Mouse (Mus musculus): ENCODE data around the gene Tsr3. TPM values are rescaled to one million over a fixed set of nuclear protein-coding genes. Genes with fewer than 3 reads are reported as not detected.

The Tsr3 gene
- total and polyA plus RNA-seq, 2 experiments from 2014 or later, result 24.3 to 31.2 TPM

GRCm38 (mm10) chr17:25285033-25285432 is 45.1 kb downstream of the Tsr3 start:
- Histone ChIP-seq H3K27ac (ENCODE audit: low read depth) (no peak overlapping the region), H3K4me1 (ENCODE audit: control insufficient read depth, insufficient read depth) (no peaks in the 10 kb centered on the region), H3K4me3 (ENCODE audit: low read depth, low read length) (no peak overlapping the region), H3K9me3 (replicated peaks; ENCODE audit: control insufficient read depth, low read length) (0 out of 2 replicates have a peak, but pooled peaks cover 5% of the 10 kb centered on the region), H3K27me3 (ENCODE audit: control insufficient read depth, insufficient read depth, low read length) (no peaks in the 10 kb centered on the region), H3K4me2 (ENCODE audit: low read depth, low read length) (no peak overlapping the region), H3K36me3 (replicated peaks; ENCODE audit: control insufficient read depth, insufficient read depth, low read length) (no peaks in the 10 kb centered on the region), H3K9ac (replicated peaks; ENCODE audit: low read depth, low read length) (no peak overlapping the region)
- TF ChIP-seq CTCF (IDR thresholded peaks at IDR 0.05; ENCODE audit: low read depth), result peak; percentile 94
- TF ChIP-seq EP300 (IDR thresholded peaks at IDR 0.05; ENCODE audit: low read depth), result no peak
- ATAC-seq (ENCODE audit: insufficient read depth, low read depth) (no peak), DNase-seq (ENCODE audit: low spot score) (peak; percentile 61)
- 12% methylated on average over 3 of the region's 3 CpGs for WGBS

DNA sequence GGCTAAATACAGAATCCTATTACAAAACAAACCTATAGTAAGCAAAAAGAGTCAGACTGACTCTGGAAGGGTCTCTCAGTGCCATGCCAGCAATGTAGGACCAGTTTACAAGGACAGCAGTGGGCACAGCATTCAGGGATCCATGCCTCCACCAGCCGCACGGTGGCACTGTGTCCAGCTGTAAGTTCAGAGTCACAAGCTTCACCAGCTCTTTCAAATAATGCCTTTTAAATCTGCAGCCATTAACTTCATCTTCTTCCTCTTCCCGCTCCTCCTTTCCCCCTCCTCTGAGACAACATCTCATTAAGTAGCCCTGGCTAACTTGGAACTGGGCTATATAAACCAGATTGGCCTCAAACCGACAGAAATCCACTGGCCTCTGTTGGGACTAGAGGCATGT is 48.9 kb downstream of the Tsr3 start:
- TF ChIP-seq EP300 (IDR thresholded peaks at IDR 0.05; ENCODE audit: low read depth) (no peak), CTCF (IDR thresholded peaks at IDR 0.05; ENCODE audit: low read depth) (peak; percentile 64)
- Histone ChIP-seq H3K4me3 (ENCODE audit: low read depth, low read length) (no peak overlapping the region), H3K9ac (replicated peaks; ENCODE audit: low read depth, low read length) (no peak overlapping the region), H3K4me1 (ENCODE audit: control insufficient read depth, insufficient read depth) (no peaks in the 10 kb centered on the region), H3K36me3 (replicated peaks; ENCODE audit: control insufficient read depth, insufficient read depth, low read length) (no peaks in the 10 kb centered on the region), H3K27me3 (ENCODE audit: control insufficient read depth, insufficient read depth, low read length) (no peaks in the 10 kb centered on the region), H3K27ac (ENCODE audit: low read depth) (no peak overlapping the region), H3K4me2 (ENCODE audit: low read depth, low read length) (no peak overlapping the region), H3K9me3 (replicated peaks; ENCODE audit: control insufficient read depth, low read length) (no peaks in the 10 kb centered on the region)
- 26% methylated on average over 4 of the region's 4 CpGs for WGBS
- peak; percentile 44; the same call in 1 of the 2 replicates for ATAC-seq (ENCODE audit: insufficient read depth, low read depth)
- peak; percentile 39 for DNase-seq (ENCODE audit: low spot score)

DNA sequence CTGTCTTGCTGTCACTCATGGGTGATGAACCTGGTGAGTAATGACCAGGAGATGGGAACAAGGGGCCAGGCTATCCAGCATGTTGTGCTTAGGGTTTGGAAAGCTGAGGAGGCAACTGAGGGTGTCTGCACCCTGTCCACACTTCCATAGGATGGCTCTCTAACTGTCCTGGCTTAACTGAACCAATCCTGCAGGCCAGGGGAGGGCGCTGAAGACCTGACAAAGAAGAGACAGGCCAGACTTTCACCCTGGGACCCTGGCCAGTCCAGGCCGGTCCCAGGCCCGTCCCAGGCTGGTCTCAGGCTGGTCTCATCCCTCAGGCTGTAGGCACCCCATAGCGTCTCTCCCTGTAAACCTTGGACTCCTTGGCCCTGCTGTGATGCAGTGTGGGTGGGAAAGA is 50.4 kb downstream of the Tsr3 start:
- no peak for DNase-seq (ENCODE audit: low spot score)
- H3K27ac ChIP-seq (ENCODE audit: low read depth), result no peak overlapping the region
- TF ChIP-seq CTCF (IDR thresholded peaks at IDR 0.05; ENCODE audit: low read depth) (no peak), EP300 (IDR thresholded peaks at IDR 0.05; ENCODE audit: low read depth) (no peak)
- H3K4me3 ChIP-seq (ENCODE audit: low read depth, low read length), result no peak overlapping the region
- 0 out of 2 replicates have a peak, but pooled peaks cover 3% of the 10 kb centered on the region for H3K27me3 ChIP-seq (ENCODE audit: control insufficient read depth, insufficient read depth, low read length)
- H3K4me2 ChIP-seq (ENCODE audit: low read depth, low read length), result no peak overlapping the region
- H3K4me1 ChIP-seq (ENCODE audit: control insufficient read depth, insufficient read depth), result no peaks in the 10 kb centered on the region
- no peak for ATAC-seq (ENCODE audit: insufficient read depth, low read depth)
- no peak overlapping the region for H3K9ac ChIP-seq (replicated peaks; ENCODE audit: low read depth, low read length)
- no peaks in the 10 kb centered on the region for H3K9me3 ChIP-seq (replicated peaks; ENCODE audit: control insufficient read depth, low read length)
- 33% methylated on average over 4 of the region's 4 CpGs for WGBS
- no peaks in the 10 kb centered on the region for H3K36me3 ChIP-seq (replicated peaks; ENCODE audit: control insufficient read depth, insufficient read depth, low read length)

Small RNAs within 50 kb of the gene (microRNA-seq; reads per million reads assigned to microRNA genes)
- not detected for gene Mir3547

Other genes starting within 250 kb of the Tsr3 start
- gene Cramp1l, start 224.4 kb upstream of the Tsr3 start, total RNA-seq (2014; rRNA removed; ENCODE audit: low replicate concordance), result 12.0 and 13.5 TPM in 2 replicates
- gene Cramp1l, start 224.4 kb upstream of the Tsr3 start, polyA plus RNA-seq (2015; fragmentation: Nextera tagmentation; extraction: Ambion mirVana), result 2.2 and 2.4 TPM in 2 replicates
- gene Ift140, start 224.1 kb upstream of the Tsr3 start, total RNA-seq (2014; rRNA removed; ENCODE audit: low replicate concordance), result 11.7 and 13.4 TPM in 2 replicates
- gene Ift140, start 224.1 kb upstream of the Tsr3 start, polyA plus RNA-seq (2015; fragmentation: Nextera tagmentation; extraction: Ambion mirVana), result 4.0 and 4.6 TPM in 2 replicates
- 53.8 and 56.4 TPM in 2 replicates for gene Tmem204, start 156.6 kb upstream of the Tsr3 start, total RNA-seq (2014; rRNA removed; ENCODE audit: low replicate concordance)
- 27.2 and 27.9 TPM in 2 replicates for gene Tmem204, start 156.6 kb upstream of the Tsr3 start, polyA plus RNA-seq (2015; fragmentation: Nextera tagmentation; extraction: Ambion mirVana)
- 27.9 and 31.4 TPM in 2 replicates for gene Telo2, start 124.2 kb upstream of the Tsr3 start, total RNA-seq (2014; rRNA removed; ENCODE audit: low replicate concordance)
- 13.2 and 15.3 TPM in 2 replicates for gene Telo2, start 124.2 kb upstream of the Tsr3 start, polyA plus RNA-seq (2015; fragmentation: Nextera tagmentation; extraction: Ambion mirVana)
- gene Ptx4, start 119.4 kb upstream of the Tsr3 start, total RNA-seq (2014; rRNA removed; ENCODE audit: low replicate concordance), result 0.12 TPM in 1 of 2 replicates, not detected in the other
- gene Ptx4, start 119.4 kb upstream of the Tsr3 start, polyA plus RNA-seq (2015; fragmentation: Nextera tagmentation; extraction: Ambion mirVana), result 0.22 TPM in 2 replicates
- gene Clcn7, start 106.8 kb upstream of the Tsr3 start, total RNA-seq (2014; rRNA removed; ENCODE audit: low replicate concordance), result 15.4 and 20.3 TPM in 2 replicates
- gene Clcn7, start 106.8 kb upstream of the Tsr3 start, polyA plus RNA-seq (2015; fragmentation: Nextera tagmentation; extraction: Ambion mirVana), result 12.6 and 12.8 TPM in 2 replicates
- not detected in 2 replicates for gene Ccdc154, start 77.7 kb upstream of the Tsr3 start, total RNA-seq (2014; rRNA removed; ENCODE audit: low replicate concordance)
- not detected in 2 replicates for gene Ccdc154, start 77.7 kb upstream of the Tsr3 start, polyA plus RNA-seq (2015; fragmentation: Nextera tagmentation; extraction: Ambion mirVana)
- gene Gm38655, start 64.7 kb upstream of the Tsr3 start, total RNA-seq (2014; rRNA removed; ENCODE audit: low replicate concordance), result not detected in 2 replicates
- not detected in 2 replicates for gene Gm38655, start 64.7 kb upstream of the Tsr3 start, polyA plus RNA-seq (2015; fragmentation: Nextera tagmentation; extraction: Ambion mirVana)
- gene BC003965, start 55.6 kb upstream of the Tsr3 start, total RNA-seq (2014; rRNA removed; ENCODE audit: low replicate concordance), result 15.3 and 17.3 TPM in 2 replicates
- gene BC003965, start 55.6 kb upstream of the Tsr3 start, polyA plus RNA-seq (2015; fragmentation: Nextera tagmentation; extraction: Ambion mirVana), result 24.6 and 26.5 TPM in 2 replicates
- 3.2 and 4.8 TPM in 2 replicates for gene Unkl, start 51.8 kb upstream of the Tsr3 start, total RNA-seq (2014; rRNA removed; ENCODE audit: low replicate concordance)
- gene Unkl, start 51.8 kb upstream of the Tsr3 start, polyA plus RNA-seq (2015; fragmentation: Nextera tagmentation; extraction: Ambion mirVana), result 2.8 and 3.0 TPM in 2 replicates
- gene Gnptg, start within 50 bp of the Tsr3 start, total RNA-seq (2014; rRNA removed; ENCODE audit: low replicate concordance), result 20.4 and 24.2 TPM in 2 replicates
- gene Gnptg, start within 50 bp of the Tsr3 start, polyA plus RNA-seq (2015; fragmentation: Nextera tagmentation; extraction: Ambion mirVana), result 21.0 and 22.7 TPM in 2 replicates
- 2.1 TPM in 1 of 2 replicates, not detected in the other for gene Baiap3, start 16.2 kb downstream of the Tsr3 start, total RNA-seq (2014; rRNA removed; ENCODE audit: low replicate concordance)
- gene Baiap3, start 16.2 kb downstream of the Tsr3 start, polyA plus RNA-seq (2015; fragmentation: Nextera tagmentation; extraction: Ambion mirVana), result 0.12 and 0.22 TPM in 2 replicates
- 293 and 343 TPM in 2 replicates for gene Ube2i, start 34.5 kb downstream of the Tsr3 start, total RNA-seq (2014; rRNA removed; ENCODE audit: low replicate concordance)
- 253 and 259 TPM in 2 replicates for gene Ube2i, start 34.5 kb downstream of the Tsr3 start, polyA plus RNA-seq (2015; fragmentation: Nextera tagmentation; extraction: Ambion mirVana)
- 1.0 TPM in 1 of 2 replicates, not detected in the other for gene Prss34, start 58.2 kb downstream of the Tsr3 start, total RNA-seq (2014; rRNA removed; ENCODE audit: low replicate concordance)
- 0.71 and 0.77 TPM in 2 replicates for gene Prss34, start 58.2 kb downstream of the Tsr3 start, polyA plus RNA-seq (2015; fragmentation: Nextera tagmentation; extraction: Ambion mirVana)
- not detected in 2 replicates for gene Prss28, start 68.5 kb downstream of the Tsr3 start, total RNA-seq (2014; rRNA removed; ENCODE audit: low replicate concordance)
- gene Prss28, start 68.5 kb downstream of the Tsr3 start, polyA plus RNA-seq (2015; fragmentation: Nextera tagmentation; extraction: Ambion mirVana), result not detected in 2 replicates
- gene Prss29, start 78.5 kb downstream of the Tsr3 start, total RNA-seq (2014; rRNA removed; ENCODE audit: low replicate concordance), result not detected in 2 replicates
- not detected in 2 replicates for gene Prss29, start 78.5 kb downstream of the Tsr3 start, polyA plus RNA-seq (2015; fragmentation: Nextera tagmentation; extraction: Ambion mirVana)
- gene Tpsab1, start 105.4 kb downstream of the Tsr3 start, total RNA-seq (2014; rRNA removed; ENCODE audit: low replicate concordance), result 0.23 and 5.3 TPM in 2 replicates
- 0.80 and 1.2 TPM in 2 replicates for gene Tpsab1, start 105.4 kb downstream of the Tsr3 start, polyA plus RNA-seq (2015; fragmentation: Nextera tagmentation; extraction: Ambion mirVana)
- 15.2 and 28.1 TPM in 2 replicates for gene Tpsb2, start 126.1 kb downstream of the Tsr3 start, total RNA-seq (2014; rRNA removed; ENCODE audit: low replicate concordance)
- 26.2 and 35.5 TPM in 2 replicates for gene Tpsb2, start 126.1 kb downstream of the Tsr3 start, polyA plus RNA-seq (2015; fragmentation: Nextera tagmentation; extraction: Ambion mirVana)
- not detected in 2 replicates for gene Tpsg1, start 129.1 kb downstream of the Tsr3 start, total RNA-seq (2014; rRNA removed; ENCODE audit: low replicate concordance)
- gene Tpsg1, start 129.1 kb downstream of the Tsr3 start, polyA plus RNA-seq (2015; fragmentation: Nextera tagmentation; extraction: Ambion mirVana), result 0.33 and 0.56 TPM in 2 replicates
- 39.2 and 65.9 TPM in 2 replicates for gene Cacna1h, start 193.6 kb downstream of the Tsr3 start, total RNA-seq (2014; rRNA removed; ENCODE audit: low replicate concordance)
- 3.1 and 3.4 TPM in 2 replicates for gene Cacna1h, start 193.6 kb downstream of the Tsr3 start, polyA plus RNA-seq (2015; fragmentation: Nextera tagmentation; extraction: Ambion mirVana)
- gene Tekt4, start 214.4 kb downstream of the Tsr3 start, total RNA-seq (2014; rRNA removed; ENCODE audit: low replicate concordance), result 1.3 TPM in 1 of 2 replicates, not detected in the other
- gene Tekt4, start 214.4 kb downstream of the Tsr3 start, polyA plus RNA-seq (2015; fragmentation: Nextera tagmentation; extraction: Ambion mirVana), result 0.23 and 1.1 TPM in 2 replicates